ENCODE assay signal across 7 mouse cellular contexts in genomic region chr6:71441251-71441580, GRCm38 (mm10). TPM values are rescaled to one million over a fixed set of nuclear protein-coding genes. Genes with fewer than 3 reads are reported as not detected.
A peak's percentile ranks its signal among the peaks of the same experiment; 100 is the strongest.
DNase-seq lines count a peak whose midpoint lies in the region; ATAC-seq and TF ChIP-seq lines count a peak whose summit lies in the region.

No protein-coding gene starts in this region.

- no peak for DNase-seq in lung, embryonic 14.5 days
- DNase-seq in lung, postnatal 14 days, result no peak
- DNase-seq in cerebellum, postnatal 10 days, result no peak
- no peak for DNase-seq in cerebellum, postnatal 25 days

- 3% methylated on average over 12 of the region's 12 CpGs for WGBS in lung, embryonic 14.5 days
- WGBS in limb, embryonic 12.5 days, result 4% methylated on average over 12 of the region's 12 CpGs
- 4% methylated on average over 12 of the region's 12 CpGs for WGBS in small intestine, adult 2 months

- no peaks in the 10 kb centered on the region for H3K9me3 ChIP-seq in lung, embryonic 14.5 days (ENCODE audit: low read depth, low read length)
- H3K9me3 ChIP-seq in limb, embryonic 12.5 days, result no peaks in the 10 kb centered on the region

- no peak for TF ChIP-seq CTCF in lung, embryonic 14.5 days (IDR thresholded peaks at IDR 0.05; ENCODE audit: low read depth)
- no peak for TF ChIP-seq CTCF in embryonic fibroblast, embryonic 13.5 days (IDR thresholded peaks at IDR 0.05; ENCODE audit: borderline replicate concordance, insufficient read depth, low read length)
- TF ChIP-seq CTCF in small intestine, adult 2 months (IDR thresholded peaks at IDR 0.05; ENCODE audit: extremely low read depth, insufficient read length, insufficient replicate concordance, low read depth, low read length), result no peak

- peak overlapping the region; percentile 97 for H3K27ac ChIP-seq in lung, embryonic 14.5 days (ENCODE audit: low read depth)
- H3K27ac ChIP-seq in embryonic fibroblast, embryonic 13.5 days (ENCODE audit: insufficient read depth, low read length), result peak overlapping the region; percentile 93
- peak overlapping the region; percentile 98 for H3K27ac ChIP-seq in limb, embryonic 12.5 days
- peak overlapping the region; percentile 91 for H3K27ac ChIP-seq in small intestine, adult 2 months (ENCODE audit: insufficient read depth, low read depth, low read length)

- no peak for TF ChIP-seq POLR2A in embryonic fibroblast, embryonic 13.5 days (IDR thresholded peaks at IDR 0.05; ENCODE audit: low read depth, low read length)
- no peak for TF ChIP-seq POLR2A in small intestine, adult 2 months (IDR thresholded peaks at IDR 0.05; ENCODE audit: low read depth, low read length)

- peaks cover 9% of the 10 kb centered on the region for H3K4me1 ChIP-seq in lung, embryonic 14.5 days (ENCODE audit: insufficient read depth)
- H3K4me1 ChIP-seq in embryonic fibroblast, embryonic 13.5 days (ENCODE audit: control insufficient read depth, insufficient read depth, low read length), result peaks cover 6% of the 10 kb centered on the region
- peaks cover 28% of the 10 kb centered on the region for H3K4me1 ChIP-seq in limb, embryonic 12.5 days (replicated peaks)
- peaks cover 9% of the 10 kb centered on the region for H3K4me1 ChIP-seq in small intestine, adult 2 months (ENCODE audit: control insufficient read depth, insufficient read depth, insufficient read length, low read length)

- peak overlapping the region; percentile 97 for H3K4me2 ChIP-seq in lung, embryonic 14.5 days
- H3K4me2 ChIP-seq in limb, embryonic 12.5 days, result peak overlapping the region; percentile 91

- no peaks in the 10 kb centered on the region for H3K27me3 ChIP-seq in lung, embryonic 14.5 days (ENCODE audit: insufficient read depth, low read length)
- H3K27me3 ChIP-seq in limb, embryonic 12.5 days, result no peaks in the 10 kb centered on the region
- no peaks in the 10 kb centered on the region for H3K27me3 ChIP-seq in small intestine, adult 2 months (ENCODE audit: control insufficient read depth, insufficient read depth, low read length)

- peak overlapping the region; percentile 96 for H3K4me3 ChIP-seq in lung, embryonic 14.5 days (ENCODE audit: low read depth, low read length)
- peak overlapping the region; percentile 51 for H3K4me3 ChIP-seq in embryonic fibroblast, embryonic 13.5 days (ENCODE audit: insufficient read depth, low read length)
- H3K4me3 ChIP-seq in limb, embryonic 12.5 days (replicated peaks), result peak overlapping the region; percentile 97
- H3K4me3 ChIP-seq in small intestine, adult 2 months (ENCODE audit: low read depth, low read length), result peak overlapping the region; percentile 83

- peak overlapping the region; percentile 80 for H3K9ac ChIP-seq in lung, embryonic 14.5 days
- peak overlapping the region; percentile 82 for H3K9ac ChIP-seq in limb, embryonic 12.5 days (replicated peaks)

- H3K36me3 ChIP-seq in lung, embryonic 14.5 days (ENCODE audit: insufficient read depth), result no peaks in the 10 kb centered on the region
- no peaks in the 10 kb centered on the region for H3K36me3 ChIP-seq in limb, embryonic 12.5 days
- H3K36me3 ChIP-seq in small intestine, adult 2 months (ENCODE audit: control insufficient read depth, insufficient read depth, low read length), result no peaks in the 10 kb centered on the region

- peak; percentile 9; the same call in 1 of the 2 replicates for ATAC-seq in lung, embryonic 14.5 days (ENCODE audit: insufficient read depth)
- no peak for ATAC-seq in limb, embryonic 12.5 days (ENCODE audit: insufficient number of reproducible peaks, insufficient read depth, low FRiP score, low TSS enrichment, low read depth)

RNA-seq across cellular contexts. Expression of gene Rmnd5a, which starts 0.8 kb away (rescaled TPM):
- polyA plus RNA-seq in lung, embryonic 14.5 days (2014; fragmentation: Nextera tagmentation; extraction: Ambion mirVana), result 9.1 and 9.4 TPM in 2 replicates
- polyA plus RNA-seq in embryonic fibroblast, embryonic 13.5 days (2011; ENCODE audit: insufficient read length, low read depth, missing spikeins), result 28.4 and 43.2 TPM in 2 replicates
- 18.7 and 21.1 TPM in 2 replicates for polyA plus RNA-seq in limb, embryonic 12.5 days (2016; fragmentation: Nextera tagmentation; extraction: Ambion mirVana)
- polyA plus RNA-seq in small intestine, adult 2 months (2012; rRNA removed), result 4.9 and 12.5 TPM in 2 replicates

RNA-seq across cellular contexts. Expression of gene Rnf103, which starts 52.5 kb away (rescaled TPM):
- polyA plus RNA-seq in lung, embryonic 14.5 days (2014; fragmentation: Nextera tagmentation; extraction: Ambion mirVana), result 18.1 and 18.2 TPM in 2 replicates
- polyA plus RNA-seq in embryonic fibroblast, embryonic 13.5 days (2011; ENCODE audit: insufficient read length, low read depth, missing spikeins), result 20.9 and 23.3 TPM in 2 replicates
- polyA plus RNA-seq in limb, embryonic 12.5 days (2016; fragmentation: Nextera tagmentation; extraction: Ambion mirVana), result 18.9 and 20.8 TPM in 2 replicates
- 22.1 and 67.6 TPM in 2 replicates for polyA plus RNA-seq in small intestine, adult 2 months (2012; rRNA removed)
